Mouse (Mus musculus) hindbrain, postnatal 0 days (tissue): Measurements from ENCODE around the gene Gck. TPM values are rescaled to one million over a fixed set of nuclear protein-coding genes. Genes with fewer than 3 reads are reported as not detected.
"Not testable (repeated sequence)": the region's sequence is repeated elsewhere in the genome, so short reads cannot be mapped to it uniquely, and the experiment has no call there.

Experiments used
- ATAC-seq: fragments of 200-750 bp; cut with Nextera tagmentation; 2 replicates; pipeline ENCODE4 v1.8.0; 2017; ENCODE audit warnings: mild to moderate bottlenecking, moderate TSS enrichment, moderate library complexity
- DNase-seq: peaks from one replicate; pipeline ENCODE4 v3.0.0-alpha.2; 2015; ENCODE audit warnings: low spot score
- H3K27ac ChIP-seq: fragments of 300-500 bp; sonication (generic); 2 replicates; pipeline ENCODE4 v1.5.1; 2014; ENCODE audit warnings: mild to moderate bottlenecking
- H3K27me3 ChIP-seq: fragments of 300-500 bp; sonication (generic); 2 replicates; pipeline ENCODE4 v1.6.1; 2014; ENCODE audit warnings: low read length, mixed read lengths; ENCODE audit not compliant: insufficient read depth
- H3K36me3 ChIP-seq: fragments of 300-500 bp; sonication (generic); 2 replicates; pipeline ENCODE4 v1.6.1; 2014; ENCODE audit warnings: low read length, mixed read lengths; ENCODE audit not compliant: insufficient read depth
- H3K4me1 ChIP-seq: fragments of 300-500 bp; sonication (generic); 2 replicates; pipeline ENCODE4 v1.6.1; 2014; ENCODE audit warnings: antibody characterized with exemption, low read length, mixed read lengths; ENCODE audit not compliant: insufficient read depth
- H3K4me2 ChIP-seq: fragments of 300-500 bp; sonication (generic); 2 replicates; pipeline ENCODE4 v1.6.1; 2014; ENCODE audit warnings: low read depth, mild to moderate bottlenecking, low read length, moderate library complexity, mixed read lengths
- H3K4me3 ChIP-seq: fragments of 300-500 bp; sonication (generic); 2 replicates; pipeline ENCODE4 v1.5.1; 2014; ENCODE audit warnings: low read length
- H3K9ac ChIP-seq: fragments of 300-500 bp; sonication (generic); replicated peaks from 2 replicates; pipeline ENCODE4 v1.6.1; 2014; ENCODE audit warnings: mild to moderate bottlenecking, low read length, moderate library complexity, mixed read lengths
- H3K9me3 ChIP-seq: fragments of 300-500 bp; sonication (generic); 2 replicates; pipeline ENCODE4 v1.6.1; 2016; ENCODE audit warnings: low read length, mixed read lengths
- CTCF ChIP-seq: IDR thresholded peaks from 2 replicates; pipeline ENCODE4 v1.5.1; 2016; ENCODE audit warnings: antibody characterized with exemption, control low read depth, low read depth
- WGBS: fragments of 180-500 bp; shearing (Covaris S2); extraction: QIAGEN DNeasy Blood & Tissue Kit; methylation state at CpG from one replicate; pipeline ENCODE4 v1.1.7; 2014; 5-methylcytosine and 5-hydroxymethylcytosine counted together
- polyA plus RNA-seq: library from polyadenylated mRNA; unstranded; fragments of >200 nt; fragmentation: Nextera tagmentation; extraction: Ambion mirVana; gene quantifications from 2 replicates; pipeline ENCODE4 v1.2.1, GENCODE M21; 2015
- total RNA-seq: library from RNA; depleted of rRNA; stranded (reverse); fragments of >200 nt; gene quantifications from 2 replicates; pipeline ENCODE4 v1.2.3, GENCODE M21; 2014

Gene Gck
- total and polyA plus RNA-seq, 2 experiments from 2014 or later = 3.2 to 7.5 TPM

DNA sequence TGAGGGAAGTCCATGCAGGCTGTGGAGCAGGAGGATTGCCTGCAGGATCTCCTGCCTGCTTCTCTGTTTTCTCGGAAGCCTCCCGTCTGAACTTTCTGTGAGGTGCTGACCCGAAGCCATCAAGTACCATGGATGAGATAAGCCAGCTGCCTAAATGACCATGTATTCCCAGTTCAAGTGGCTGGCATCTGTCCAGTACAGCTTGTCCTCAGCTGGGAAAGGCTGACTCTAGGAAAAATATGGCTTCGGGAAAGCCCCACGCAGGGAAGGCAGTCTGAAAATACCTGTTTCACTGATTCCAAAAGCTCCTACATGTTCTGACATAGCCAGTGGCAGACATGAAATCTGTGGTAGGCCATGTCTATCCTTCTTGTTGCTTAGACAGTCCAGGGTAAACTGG lies 2.6 kb upstream of the Gck start:
- Histone ChIP-seq H3K27ac (no peak overlapping the region), H3K9me3 (no peaks in the 10 kb centered on the region), H3K4me1 (peaks cover 18% of the 10 kb centered on the region), H3K27me3 (no peaks in the 10 kb centered on the region), H3K9ac (no peak overlapping the region), H3K4me3 (no peak overlapping the region), H3K36me3 (no peaks in the 10 kb centered on the region), H3K4me2 (no peak overlapping the region)
- DNase-seq (no peak), ATAC-seq (no peak)
- TF ChIP-seq CTCF = no peak
- WGBS = 79% methylated on average over 5 of the region's 5 CpGs

DNA sequence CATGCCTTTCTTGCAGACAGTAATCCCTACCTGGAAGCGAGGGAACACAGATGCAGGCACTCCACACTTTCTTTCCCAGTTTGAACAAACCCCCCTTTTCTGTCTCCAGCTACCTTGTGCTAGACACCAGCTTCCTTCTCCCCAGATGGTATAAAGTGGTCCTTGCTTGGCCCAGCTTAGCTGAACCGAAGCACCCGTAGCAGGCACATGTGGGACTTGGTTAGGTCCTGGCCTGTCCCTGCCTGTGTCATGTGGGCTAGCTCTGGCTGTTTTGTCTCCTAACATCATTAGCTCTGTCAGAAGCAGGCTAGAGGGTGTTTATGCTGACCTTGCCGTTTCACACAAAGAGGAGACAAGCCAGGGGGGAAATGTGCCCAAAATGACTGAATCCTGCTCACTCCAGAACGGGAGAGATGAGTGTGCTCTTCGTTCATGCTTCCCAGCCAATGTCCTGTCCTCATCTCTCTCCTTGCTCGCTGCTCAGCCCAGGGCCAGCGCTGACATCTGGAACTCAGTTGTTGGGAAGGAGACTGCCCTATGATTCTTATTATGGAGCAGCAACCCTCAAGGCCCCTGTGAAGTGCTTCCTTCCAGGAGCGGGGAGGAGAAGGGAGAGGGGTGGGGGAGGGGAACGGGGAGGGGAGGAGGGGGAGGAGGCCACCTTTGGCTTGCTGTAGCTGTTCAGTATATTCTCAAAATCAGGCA lies 1.2 kb downstream of the Gck start:
- H3K4me3 ChIP-seq = no peak overlapping the region
- ATAC-seq (no peak), DNase-seq (no peak)
- H3K4me2 ChIP-seq = no peak overlapping the region
- no peaks in the 10 kb centered on the region for H3K9me3 ChIP-seq
- H3K27ac ChIP-seq = no peak overlapping the region
- H3K27me3 ChIP-seq = no peaks in the 10 kb centered on the region
- H3K4me1 ChIP-seq = peaks cover 5% of the 10 kb centered on the region; the same call in 1 of the 2 replicates
- TF ChIP-seq CTCF = no peak
- WGBS = 53% methylated on average over 10 of the region's 10 CpGs
- H3K9ac ChIP-seq = no peak overlapping the region
- no peaks in the 10 kb centered on the region for H3K36me3 ChIP-seq

DNA sequence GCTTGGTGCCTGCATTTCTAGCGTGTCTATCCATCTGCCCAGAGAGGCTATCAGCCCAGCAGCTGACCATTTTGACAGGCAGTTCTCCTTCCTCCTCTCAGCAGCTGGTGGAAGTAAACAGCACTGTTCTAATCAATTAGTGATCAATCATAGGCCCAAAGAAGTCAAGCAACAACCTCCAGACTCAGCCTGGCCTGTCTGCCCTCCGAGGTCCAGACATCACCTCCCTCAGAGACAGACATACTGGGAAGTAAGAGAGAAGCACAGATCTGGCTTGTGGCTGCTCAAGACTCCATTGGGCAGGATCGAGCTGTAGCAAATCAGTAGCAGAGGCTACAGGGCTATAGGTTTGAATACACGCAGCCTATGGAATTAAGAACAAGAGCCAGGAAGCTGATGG lies 2.1 kb downstream of the Gck start:
- no peak for ATAC-seq
- no peak overlapping the region for H3K4me2 ChIP-seq

DNA sequence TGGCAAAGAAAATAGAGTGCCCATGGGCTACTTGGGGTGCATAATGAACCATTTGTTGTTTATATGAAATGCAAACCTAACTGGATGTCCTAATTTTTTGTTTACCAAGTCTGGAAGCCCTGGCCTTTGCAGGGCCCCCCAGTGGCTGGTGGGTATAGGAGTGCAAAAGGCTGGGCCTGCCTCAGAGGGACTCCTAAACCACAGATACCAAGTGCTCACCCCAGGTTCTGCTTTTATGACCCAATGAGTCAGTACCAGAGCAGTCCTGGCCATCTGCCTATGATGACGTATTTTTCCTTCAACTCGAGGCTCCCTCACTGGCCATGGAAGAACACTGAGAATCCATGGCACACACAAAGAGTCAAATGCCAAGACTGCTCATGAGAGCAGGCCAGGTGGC lies 4.8 kb downstream of the Gck start:
- H3K9ac ChIP-seq = no peak overlapping the region
- no peak overlapping the region for H3K27ac ChIP-seq
- DNase-seq (no peak), ATAC-seq (no peak)
- H3K4me1 ChIP-seq = peaks cover 3% of the 10 kb centered on the region; the same call in 1 of the 2 replicates
- no peaks in the 10 kb centered on the region for H3K36me3 ChIP-seq
- no peaks in the 10 kb centered on the region for H3K27me3 ChIP-seq
- no peak overlapping the region for H3K4me2 ChIP-seq
- H3K9me3 ChIP-seq = no peaks in the 10 kb centered on the region
- H3K4me3 ChIP-seq = no peak overlapping the region
- no peak for TF ChIP-seq CTCF
- WGBS = 83% methylated on average over 2 of the region's 2 CpGs

More for the DNA sequence above, 2.1 kb downstream of the Gck start:
- H3K27me3 ChIP-seq = no peaks in the 10 kb centered on the region
- H3K9me3 ChIP-seq = no peaks in the 10 kb centered on the region
- no peaks in the 10 kb centered on the region for H3K36me3 ChIP-seq
- no peak for DNase-seq
- 59% methylated on average over 4 of the region's 4 CpGs for WGBS
- no peak overlapping the region for H3K4me3 ChIP-seq
- no peak for TF ChIP-seq CTCF
- no peak overlapping the region for H3K9ac ChIP-seq
- peaks cover 5% of the 10 kb centered on the region; the same call in 1 of the 2 replicates for H3K4me1 ChIP-seq
- H3K27ac ChIP-seq = no peak overlapping the region

DNA sequence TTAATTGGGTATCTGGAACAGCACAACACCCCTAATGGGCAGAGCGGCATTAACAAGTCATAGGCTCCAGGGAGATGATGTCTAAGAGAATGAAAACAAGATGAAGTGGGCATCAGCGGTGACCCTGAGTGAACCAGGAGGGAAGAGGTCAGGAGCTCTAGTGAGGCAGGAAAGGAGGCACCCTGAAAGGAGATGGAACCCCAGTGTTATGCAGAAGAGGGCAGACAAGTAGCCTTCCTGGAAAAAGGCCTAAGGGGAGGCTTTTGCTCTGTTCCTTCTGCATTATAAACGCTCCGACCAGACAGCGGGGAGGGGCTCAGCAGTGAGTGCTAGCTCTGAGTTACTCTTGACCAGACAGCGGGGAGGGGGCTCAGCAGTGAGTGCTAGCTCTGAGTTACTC lies 6.9 kb downstream of the Gck start:
- Histone ChIP-seq H3K4me2 (no peak overlapping the region), H3K4me1 (no peaks in the 10 kb centered on the region), H3K9me3 (no peaks in the 10 kb centered on the region), H3K27me3 (no peaks in the 10 kb centered on the region), H3K9ac (no peak overlapping the region), H3K36me3 (no peaks in the 10 kb centered on the region), H3K27ac (no peak overlapping the region), H3K4me3 (no peak overlapping the region)
- TF ChIP-seq CTCF = no peak
- no peak for DNase-seq
- no peak for ATAC-seq
- WGBS = 56% methylated on average over 6 of the region's 6 CpGs

DNA sequence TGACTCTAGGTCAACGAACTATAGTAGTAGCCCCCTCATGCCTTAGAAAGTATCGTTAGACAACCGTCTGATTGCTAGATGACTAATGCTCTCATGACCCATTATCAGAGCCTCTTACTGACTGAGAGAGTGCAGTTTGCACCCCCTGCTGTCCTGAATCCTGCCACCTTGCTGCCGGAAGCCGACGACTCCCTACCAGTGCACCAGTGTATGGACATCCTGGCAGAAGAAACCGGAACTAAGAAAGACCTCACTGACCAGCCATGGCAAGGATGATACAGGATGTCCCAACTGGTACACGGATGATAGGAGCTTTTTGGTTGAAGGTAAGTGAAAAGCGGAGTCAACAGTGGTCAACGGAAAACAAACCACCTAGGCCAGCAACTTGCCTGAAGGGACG lies 15.3 kb downstream of the Gck start:
- H3K4me2 ChIP-seq, H3K4me3 ChIP-seq, H3K4me1 ChIP-seq, DNase-seq, H3K27ac ChIP-seq, H3K9me3 ChIP-seq, H3K9ac ChIP-seq, H3K27me3 ChIP-seq, ATAC-seq, H3K36me3 ChIP-seq: not testable (repeated sequence)
- WGBS = 92% methylated on average over 11 of the region's 11 CpGs

DNA sequence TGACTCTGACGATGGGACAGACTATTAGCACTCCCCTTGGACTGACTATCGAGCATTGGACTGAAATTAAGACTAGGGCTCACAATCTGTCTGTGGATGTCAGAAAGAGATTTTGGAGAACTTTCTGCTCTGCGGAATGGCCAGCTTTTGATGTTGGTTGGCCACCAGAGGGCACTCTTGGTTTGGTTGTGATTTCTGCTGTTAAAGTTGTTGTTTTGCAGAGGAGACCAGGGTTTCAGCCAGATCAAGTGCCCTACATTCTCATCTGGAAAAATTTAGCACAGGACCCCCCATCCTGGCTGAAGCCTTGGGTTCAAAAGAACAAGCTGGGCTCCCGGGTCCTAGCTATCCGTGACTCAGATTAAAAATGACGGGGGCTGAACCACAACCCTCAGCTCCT lies 17.9 kb downstream of the Gck start:
- 82% methylated on average over 6 of the region's 6 CpGs for WGBS
- ATAC-seq, H3K4me3 ChIP-seq, H3K9me3 ChIP-seq, H3K4me2 ChIP-seq, H3K9ac ChIP-seq, H3K36me3 ChIP-seq, H3K4me1 ChIP-seq, H3K27me3 ChIP-seq, H3K27ac ChIP-seq, DNase-seq: not testable (repeated sequence)
- peak; percentile 35; the same call in 1 of the 2 replicates for TF ChIP-seq CTCF
